ENCODE assay signal across 9 mouse cellular contexts in genomic region chr1:185741034-185741890, GRCm38 (mm10).
A peak's percentile ranks its signal among the peaks of the same experiment; 100 is the strongest.
DNase-seq lines count a peak whose midpoint lies in the region; ATAC-seq lines count a peak whose summit lies in the region.
"Had no signal": no experiment of that assay in that cellular context is flagged by ENCODE, and none has a peak within 500 bp of the region (broad histone marks: within the 10 kb centered on the region; RNA-seq: fewer than 3 reads in every experiment).

No protein-coding gene starts in this region.

- no peak overlapping the region for H3K9ac ChIP-seq in hindbrain, embryonic 11.5 days (ENCODE audit: low read depth, low read length)
- H3K9ac ChIP-seq in hindbrain, embryonic 13.5 days: no peak overlapping the region

- no peak overlapping the region for H3K4me2 ChIP-seq in hindbrain, embryonic 11.5 days (replicated peaks; ENCODE audit: low read depth, low read length)
- no peak overlapping the region for H3K4me2 ChIP-seq in hindbrain, embryonic 13.5 days

- ATAC-seq in hindbrain, embryonic 11.5 days (ENCODE audit: low FRiP score): no peak
- ATAC-seq in hindbrain, embryonic 13.5 days (ENCODE audit: low FRiP score): peak; percentile 71; the same call in 1 of the 2 replicates
- ATAC-seq in granulocyte monocyte progenitor cell, adult 5-6 weeks (replicated peaks; ENCODE audit: poor library complexity, severe bottlenecking): no peak

- H3K4me3 ChIP-seq in hindbrain, embryonic 10.5 days: no peak overlapping the region
- H3K4me3 ChIP-seq in hindbrain, embryonic 11.5 days (ENCODE audit: low read depth, low read length): no peak overlapping the region
- no peak overlapping the region for H3K4me3 ChIP-seq in hindbrain, embryonic 13.5 days

- H3K36me3 ChIP-seq in hindbrain, embryonic 10.5 days: no peaks in the 10 kb centered on the region
- no peaks in the 10 kb centered on the region for H3K36me3 ChIP-seq in hindbrain, embryonic 11.5 days (ENCODE audit: control insufficient read depth, insufficient read depth, low read length)
- no peaks in the 10 kb centered on the region for H3K36me3 ChIP-seq in hindbrain, embryonic 13.5 days

- no peak for DNase-seq in hindbrain, embryonic 10.5 days (ENCODE audit: low spot score)
- no peak for DNase-seq in hindbrain, embryonic 11.5 days (ENCODE audit: low spot score)
- peak; percentile 79 for DNase-seq in 3T3-L1 (ENCODE audit: low read depth, low spot score)
- peak; percentile 16 for DNase-seq in brain, embryonic 18.5 days (ENCODE audit: low read depth, low spot score)
- DNase-seq in cerebellum, postnatal 36 days: no peak
- DNase-seq in thymus, postnatal 10 days (ENCODE audit: low spot score in 2 of 2): no peak
- DNase-seq: cerebellum, postnatal 25 days had no signal

- no peaks in the 10 kb centered on the region for H3K27me3 ChIP-seq in hindbrain, embryonic 10.5 days (ENCODE audit: insufficient read depth, poor library complexity, severe bottlenecking)
- H3K27me3 ChIP-seq in hindbrain, embryonic 11.5 days (ENCODE audit: control insufficient read depth, insufficient read depth, low read length): no peaks in the 10 kb centered on the region; the same call in 1 of the 2 replicates
- no peaks in the 10 kb centered on the region for H3K27me3 ChIP-seq in hindbrain, embryonic 13.5 days

- H3K4me1 ChIP-seq in hindbrain, embryonic 10.5 days (replicated peaks): peaks cover 8% of the 10 kb centered on the region; the same call in 1 of the 2 replicates
- no peaks in the 10 kb centered on the region for H3K4me1 ChIP-seq in hindbrain, embryonic 11.5 days (replicated peaks; ENCODE audit: control insufficient read depth, insufficient read depth, low read length)
- H3K4me1 ChIP-seq in hindbrain, embryonic 13.5 days (replicated peaks): peaks cover 10% of the 10 kb centered on the region

- H3K27ac ChIP-seq in hindbrain, embryonic 10.5 days: peak overlapping the region; percentile 8; the same call in 1 of the 2 replicates
- no peak overlapping the region for H3K27ac ChIP-seq in hindbrain, embryonic 11.5 days (ENCODE audit: low read depth, low read length)
- peak overlapping the region; percentile 44 for H3K27ac ChIP-seq in hindbrain, embryonic 13.5 days

- H3K9me3 ChIP-seq in hindbrain, embryonic 10.5 days: no peaks in the 10 kb centered on the region
- no peaks in the 10 kb centered on the region for H3K9me3 ChIP-seq in hindbrain, embryonic 11.5 days (ENCODE audit: control insufficient read depth, low read length)
- H3K9me3 ChIP-seq in hindbrain, embryonic 13.5 days: no peaks in the 10 kb centered on the region

- 64% methylated on average over 11 of the region's 11 CpGs for WGBS in hindbrain, embryonic 10.5 days
- WGBS in hindbrain, embryonic 11.5 days: 64% methylated on average over 11 of the region's 11 CpGs
- 44% methylated on average over 11 of the region's 11 CpGs for WGBS in hindbrain, embryonic 13.5 days

Comparison
In these comparisons a context has a peak if more than half of its experiments do, and no peak if none do; other contexts are left out.
1. DNase-seq: peak in 3T3-L1 (single experiment) and brain, embryonic 18.5 days (single experiment); none in hindbrain, embryonic 10.5 days (single experiment), hindbrain, embryonic 11.5 days (single experiment), cerebellum, postnatal 36 days (0 of 2) and thymus, postnatal 10 days (0 of 2).